Mouse (Mus musculus) brain, embryonic 18.5 days (tissue): ENCODE measurements around the gene Bicc1.

ENCODE experiments used
- DNase-seq: peaks from one replicate; pipeline ENCODE4 v3.0.0-alpha.2; 2012; ENCODE audit warnings: low read depth, low spot score

Gene Bicc1

GRCm38 (mm10) chr10:71158940-71159675, 392 bp downstream of the Bicc1 start:
- no peak for DNase-seq

GRCm38 (mm10) chr10:71156569-71156968, 2.9 kb downstream of the Bicc1 start:
- no peak for DNase-seq

- no peak for DNase-seq
Measured at GRCm38 (mm10) chr10:71153610-71154009, 5.9 kb downstream of the Bicc1 start.

GRCm38 (mm10) chr10:71153138-71153537, 6.4 kb downstream of the Bicc1 start:
- DNase-seq = no peak

GRCm38 (mm10) chr10:71150486-71150885, 9.0 kb downstream of the Bicc1 start:
- peak; percentile 26 for DNase-seq

- no peak for DNase-seq
Measured at GRCm38 (mm10) chr10:71148951-71149603, 10.4 kb downstream of the Bicc1 start.

- no peak for DNase-seq
Measured at GRCm38 (mm10) chr10:71148226-71148625, 11.3 kb downstream of the Bicc1 start.

- DNase-seq = no peak
Measured at GRCm38 (mm10) chr10:71146681-71147615, 12.6 kb downstream of the Bicc1 start.

GRCm38 (mm10) chr10:71145801-71146200, 13.7 kb downstream of the Bicc1 start:
- no peak for DNase-seq

- no peak for DNase-seq
Measured at GRCm38 (mm10) chr10:71144191-71144590, 15.3 kb downstream of the Bicc1 start.

- no peak for DNase-seq
Measured at GRCm38 (mm10) chr10:71142568-71142967, 16.9 kb downstream of the Bicc1 start.

- DNase-seq = no peak
Measured at GRCm38 (mm10) chr10:71140281-71140845, 19.1 kb downstream of the Bicc1 start.

GRCm38 (mm10) chr10:71138852-71139197, 20.7 kb downstream of the Bicc1 start:
- DNase-seq = no peak

GRCm38 (mm10) chr10:71138132-71138851, 21.2 kb downstream of the Bicc1 start:
- DNase-seq = no peak

- DNase-seq = no peak
Measured at GRCm38 (mm10) chr10:71137606-71138005, 21.9 kb downstream of the Bicc1 start.

GRCm38 (mm10) chr10:71131333-71131732, 28.2 kb downstream of the Bicc1 start:
- DNase-seq = no peak

- no peak for DNase-seq
Measured at GRCm38 (mm10) chr10:71130261-71130660, 29.2 kb downstream of the Bicc1 start.

- no peak for DNase-seq
Measured at GRCm38 (mm10) chr10:71127951-71128331, 31.6 kb downstream of the Bicc1 start.

GRCm38 (mm10) chr10:71127278-71127950, 32.1 kb downstream of the Bicc1 start:
- DNase-seq = no peak

GRCm38 (mm10) chr10:71123974-71124373, 35.5 kb downstream of the Bicc1 start:
- DNase-seq = no peak

- no peak for DNase-seq
Measured at GRCm38 (mm10) chr10:71123395-71123794, 36.1 kb downstream of the Bicc1 start.
